Mouse (Mus musculus) midbrain, embryonic 14.5 days (tissue): Measurements from ENCODE around the gene Fam83c. TPM values are rescaled to one million over a fixed set of nuclear protein-coding genes. Genes with fewer than 3 reads are reported as not detected.

Experiments
- ATAC-seq: fragments of 200-750 bp; cut with Nextera tagmentation; 2 replicates; pipeline ENCODE4 v1.8.0; 2017; ENCODE audit warnings: moderate number of reproducible peaks, moderate library complexity; ENCODE audit not compliant: low FRiP score, low TSS enrichment
- DNase-seq: peaks from one replicate; pipeline ENCODE4 v3.0.0-alpha.2; 2015
- H3K27ac ChIP-seq: fragments of 300-500 bp; sonication (generic); replicated peaks from 2 replicates; pipeline ENCODE4 v1.5.1; 2014; ENCODE audit warnings: mild to moderate bottlenecking, low read depth, low read length, moderate library complexity
- H3K27me3 ChIP-seq: fragments of 300-500 bp; sonication (generic); 2 replicates; pipeline ENCODE4 v1.6.1; 2014; ENCODE audit warnings: low read length, control low read depth, mixed read lengths; ENCODE audit not compliant: control insufficient read depth, insufficient read depth
- H3K36me3 ChIP-seq: fragments of 300-500 bp; sonication (generic); 2 replicates; pipeline ENCODE4 v1.6.1; 2014; ENCODE audit warnings: low read length, control low read depth; ENCODE audit not compliant: control insufficient read depth, insufficient read depth
- H3K4me1 ChIP-seq: fragments of 300-500 bp; sonication (generic); 2 replicates; pipeline ENCODE4 v1.6.1; 2014; ENCODE audit warnings: mild to moderate bottlenecking, antibody characterized with exemption, low read length, control low read depth; ENCODE audit not compliant: control insufficient read depth, insufficient read depth
- H3K4me2 ChIP-seq: fragments of 300-500 bp; sonication (generic); 2 replicates; pipeline ENCODE4 v1.6.1; 2014; ENCODE audit warnings: mild to moderate bottlenecking, low read length, moderate library complexity
- H3K4me3 ChIP-seq: fragments of 300-500 bp; sonication (generic); replicated peaks from 2 replicates; pipeline ENCODE4 v1.5.1; 2014; ENCODE audit warnings: low read depth, low read length
- H3K9ac ChIP-seq: fragments of 300-500 bp; sonication (generic); replicated peaks from 2 replicates; pipeline ENCODE4 v1.6.1; 2014; ENCODE audit warnings: mild to moderate bottlenecking, low read length, moderate library complexity
- H3K9me3 ChIP-seq: fragments of 300-500 bp; sonication (generic); 2 replicates; pipeline ENCODE4 v1.6.1; 2016; ENCODE audit warnings: low read length, control low read depth, mixed read lengths; ENCODE audit not compliant: control insufficient read depth
- WGBS: fragments of 180-500 bp; shearing (Covaris S2); extraction: QIAGEN DNeasy Blood & Tissue Kit; methylation state at CpG from one replicate; pipeline ENCODE4 v1.1.7; 2014; 5-methylcytosine and 5-hydroxymethylcytosine counted together
- polyA plus RNA-seq: library from polyadenylated mRNA; unstranded; fragments of >200 nt; fragmentation: Nextera tagmentation; extraction: Ambion mirVana; gene quantifications from 2 replicates; pipeline ENCODE4 v1.2.1, GENCODE M21; 2014

The Fam83c gene
- polyA plus RNA-seq, 1 experiment from 2014 or later = 0.41 TPM

- H3K27me3 ChIP-seq = no peaks in the 10 kb centered on the region
- peaks cover 8% of the 10 kb centered on the region; the same call in 1 of the 2 replicates for H3K4me1 ChIP-seq
- H3K36me3 ChIP-seq = 0 out of 2 replicates have a peak, but pooled peaks cover under 1% of the 10 kb centered on the region
- H3K27ac ChIP-seq = 0 out of 2 replicates have a peak overlapping the region, but pooled peaks have one; percentile 23
- H3K9me3 ChIP-seq = no peaks in the 10 kb centered on the region
- 46% methylated on average over 11 of the region's 11 CpGs for WGBS
- ATAC-seq (peak; percentile 76), DNase-seq (peak; percentile 67)
- H3K9ac ChIP-seq = no peak overlapping the region
- H3K4me3 ChIP-seq = no peak overlapping the region
- H3K4me2 ChIP-seq = peak overlapping the region; percentile 40
Measured at GRCm38 (mm10) chr2:155863301-155863867, 28.7 kb upstream of the Fam83c start.

GRCm38 (mm10) chr2:155862573-155863300 lies 28.1 kb upstream of the Fam83c start:
- Histone ChIP-seq H3K4me3 (no peak overlapping the region), H3K4me1 (peaks cover 8% of the 10 kb centered on the region; the same call in 1 of the 2 replicates), H3K9ac (no peak overlapping the region), H3K36me3 (0 out of 2 replicates have a peak, but pooled peaks cover under 1% of the 10 kb centered on the region), H3K27me3 (no peaks in the 10 kb centered on the region), H3K9me3 (no peaks in the 10 kb centered on the region), H3K4me2 (peak overlapping the region; percentile 40), H3K27ac (peak overlapping the region; percentile 32)
- ATAC-seq = peak; percentile 91
- DNase-seq = peak; percentile 81
- 62% methylated on average over 13 of the region's 13 CpGs for WGBS

- DNase-seq (no peak), ATAC-seq (no peak)
- Histone ChIP-seq H3K27me3 (no peaks in the 10 kb centered on the region), H3K4me1 (peaks cover 8% of the 10 kb centered on the region; the same call in 1 of the 2 replicates), H3K4me2 (no peak overlapping the region), H3K9ac (no peak overlapping the region), H3K27ac (no peak overlapping the region), H3K36me3 (0 out of 2 replicates have a peak, but pooled peaks cover 3% of the 10 kb centered on the region), H3K4me3 (no peak overlapping the region), H3K9me3 (no peaks in the 10 kb centered on the region)
- 92% methylated on average over 6 of the region's 6 CpGs for WGBS
Measured at GRCm38 (mm10) chr2:155861581-155861980, 26.9 kb upstream of the Fam83c start.

- Histone ChIP-seq H3K27ac (no peak overlapping the region), H3K4me2 (no peak overlapping the region), H3K4me1 (peaks cover 8% of the 10 kb centered on the region; the same call in 1 of the 2 replicates), H3K27me3 (no peaks in the 10 kb centered on the region), H3K4me3 (no peak overlapping the region), H3K9ac (no peak overlapping the region), H3K9me3 (no peaks in the 10 kb centered on the region), H3K36me3 (0 out of 2 replicates have a peak, but pooled peaks cover 5% of the 10 kb centered on the region)
- DNase-seq (no peak), ATAC-seq (no peak)
- WGBS = 84% methylated on average over 7 of the region's 7 CpGs
Measured at GRCm38 (mm10) chr2:155860102-155860501, 25.4 kb upstream of the Fam83c start.

GRCm38 (mm10) chr2:155852536-155852935 lies 17.9 kb upstream of the Fam83c start:
- 93% methylated on average over 5 of the region's 5 CpGs for WGBS
- no peak for ATAC-seq
- H3K4me1 ChIP-seq = no peaks in the 10 kb centered on the region
- no peaks in the 10 kb centered on the region for H3K9me3 ChIP-seq
- H3K4me3 ChIP-seq = no peak overlapping the region
- H3K36me3 ChIP-seq = peaks cover 45% of the 10 kb centered on the region
- no peak overlapping the region for H3K4me2 ChIP-seq
- H3K27me3 ChIP-seq = no peaks in the 10 kb centered on the region
- H3K9ac ChIP-seq = no peak overlapping the region
- no peak overlapping the region for H3K27ac ChIP-seq
- DNase-seq = no peak

- no peak overlapping the region for H3K9ac ChIP-seq
- H3K27ac ChIP-seq = no peak overlapping the region
- DNase-seq = no peak
- no peaks in the 10 kb centered on the region for H3K4me1 ChIP-seq
- no peak overlapping the region for H3K4me2 ChIP-seq
- H3K9me3 ChIP-seq = no peaks in the 10 kb centered on the region
- H3K4me3 ChIP-seq = no peak overlapping the region
- H3K27me3 ChIP-seq = no peaks in the 10 kb centered on the region
- peaks cover 66% of the 10 kb centered on the region for H3K36me3 ChIP-seq
- 87% methylated on average over 7 of the region's 7 CpGs for WGBS
- ATAC-seq = no peak
Measured at GRCm38 (mm10) chr2:155850120-155850519, 15.5 kb upstream of the Fam83c start.

GRCm38 (mm10) chr2:155849464-155849863 lies 14.8 kb upstream of the Fam83c start:
- DNase-seq (no peak), ATAC-seq (no peak)
- 76% methylated on average over 7 of the region's 7 CpGs for WGBS

GRCm38 (mm10) chr2:155848291-155848690 lies 13.6 kb upstream of the Fam83c start:
- 28% methylated on average over 6 of the region's 6 CpGs for WGBS
- no peak for ATAC-seq

More at GRCm38 (mm10) chr2:155849464-155849863, 14.8 kb upstream of the Fam83c start:
- Histone ChIP-seq H3K9me3 (no peaks in the 10 kb centered on the region), H3K4me2 (no peak overlapping the region), H3K4me1 (no peaks in the 10 kb centered on the region), H3K4me3 (no peak overlapping the region), H3K27me3 (no peaks in the 10 kb centered on the region), H3K9ac (no peak overlapping the region), H3K27ac (no peak overlapping the region), H3K36me3 (peaks cover 71% of the 10 kb centered on the region)

More at GRCm38 (mm10) chr2:155848291-155848690, 13.6 kb upstream of the Fam83c start:
- H3K4me1 ChIP-seq = no peaks in the 10 kb centered on the region
- DNase-seq = peak; percentile 86
- H3K4me3 ChIP-seq = no peak overlapping the region
- H3K27ac ChIP-seq = no peak overlapping the region
- H3K27me3 ChIP-seq = no peaks in the 10 kb centered on the region
- H3K9ac ChIP-seq = no peak overlapping the region
- no peaks in the 10 kb centered on the region for H3K9me3 ChIP-seq
- no peak overlapping the region for H3K4me2 ChIP-seq
- H3K36me3 ChIP-seq = peaks cover 62% of the 10 kb centered on the region
